Mouse (Mus musculus) adrenal gland, adult 8-10 months (tissue): ENCODE measurements around the gene Ttc24. TPM values are rescaled to one million over a fixed set of nuclear protein-coding genes. Genes with fewer than 3 reads are reported as not detected.

Source experiments
- DNase-seq: peaks from one replicate; pipeline ENCODE4 v3.0.0; 2022
- total RNA-seq, 4 experiments: library from RNA; stranded (reverse); gene quantifications; 2 replicates each; pipeline ENCODE4 v1.2.4; 2022

The Ttc24 gene
- total RNA-seq, 4 experiments from 2014 or later = not detected

DNA sequence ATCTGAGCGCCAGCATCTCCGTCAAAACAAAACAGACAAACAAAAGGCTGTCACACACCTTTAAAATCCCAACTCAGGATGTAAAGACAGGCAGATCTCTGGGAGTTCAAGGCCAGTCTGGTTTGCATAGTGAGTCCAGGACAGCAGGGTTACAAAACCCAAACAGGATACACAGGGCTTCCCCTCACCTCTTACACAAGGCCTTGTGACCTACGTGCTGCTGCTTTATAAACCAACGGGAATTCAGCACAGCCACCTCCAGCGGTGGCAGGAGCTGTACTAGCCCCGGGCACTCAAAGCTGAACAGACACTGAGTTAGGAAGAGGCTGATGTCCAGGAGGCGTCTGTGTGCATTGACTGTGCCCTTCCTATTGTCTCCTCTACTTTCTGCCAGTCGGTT, 663 bp downstream of the Ttc24 start:
- no peak for DNase-seq

- no peak for DNase-seq
These were observed 3.3 kb downstream of the Ttc24 start for GRCm38 (mm10) chr3:88074766-88075165.

GRCm38 (mm10) chr3:88074351-88074750, 3.8 kb downstream of the Ttc24 start:
- no peak for DNase-seq

DNA sequence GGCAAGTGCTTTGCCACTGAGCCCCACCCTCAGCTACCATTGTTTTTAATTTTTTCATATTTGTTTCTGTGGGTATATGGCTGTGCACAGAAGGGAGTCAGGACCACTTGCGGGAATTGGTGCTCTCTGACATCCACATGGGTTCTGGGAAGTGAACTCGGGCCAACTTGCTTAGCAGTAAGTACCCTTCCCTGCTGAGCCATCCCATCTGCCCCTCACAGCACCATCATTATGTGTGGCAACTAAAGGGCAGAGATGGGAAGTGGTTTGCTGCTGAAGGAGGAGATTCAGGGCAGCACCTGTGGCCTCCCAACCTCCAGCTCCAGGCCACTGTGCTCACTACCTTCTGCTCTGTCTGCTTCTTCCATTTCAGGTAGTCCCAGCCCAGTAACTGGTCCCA, 4.5 kb downstream of the Ttc24 start:
- DNase-seq = no peak

GRCm38 (mm10) chr3:88071783-88072182, 6.3 kb downstream of the Ttc24 start:
- DNase-seq = peak; percentile 74

DNA sequence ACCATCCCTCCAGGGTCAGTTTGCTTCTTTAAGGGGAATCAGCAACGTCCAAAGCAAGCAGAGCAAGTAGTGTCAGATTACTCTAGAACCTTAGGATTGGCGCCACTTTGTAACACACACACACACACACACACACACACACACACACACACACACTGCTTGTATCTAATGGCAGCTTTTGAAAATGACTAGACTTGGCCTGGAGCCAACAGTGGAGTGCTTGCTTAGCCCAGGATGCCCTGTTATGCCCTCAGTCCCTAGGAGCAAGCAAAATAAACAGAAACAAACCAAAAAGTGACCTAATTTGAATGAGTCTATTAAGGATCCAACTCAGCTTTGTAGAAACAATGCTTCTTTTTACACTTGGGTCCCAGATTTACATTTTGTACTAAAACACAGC, 9.7 kb downstream of the Ttc24 start:
- no peak for DNase-seq

DNA sequence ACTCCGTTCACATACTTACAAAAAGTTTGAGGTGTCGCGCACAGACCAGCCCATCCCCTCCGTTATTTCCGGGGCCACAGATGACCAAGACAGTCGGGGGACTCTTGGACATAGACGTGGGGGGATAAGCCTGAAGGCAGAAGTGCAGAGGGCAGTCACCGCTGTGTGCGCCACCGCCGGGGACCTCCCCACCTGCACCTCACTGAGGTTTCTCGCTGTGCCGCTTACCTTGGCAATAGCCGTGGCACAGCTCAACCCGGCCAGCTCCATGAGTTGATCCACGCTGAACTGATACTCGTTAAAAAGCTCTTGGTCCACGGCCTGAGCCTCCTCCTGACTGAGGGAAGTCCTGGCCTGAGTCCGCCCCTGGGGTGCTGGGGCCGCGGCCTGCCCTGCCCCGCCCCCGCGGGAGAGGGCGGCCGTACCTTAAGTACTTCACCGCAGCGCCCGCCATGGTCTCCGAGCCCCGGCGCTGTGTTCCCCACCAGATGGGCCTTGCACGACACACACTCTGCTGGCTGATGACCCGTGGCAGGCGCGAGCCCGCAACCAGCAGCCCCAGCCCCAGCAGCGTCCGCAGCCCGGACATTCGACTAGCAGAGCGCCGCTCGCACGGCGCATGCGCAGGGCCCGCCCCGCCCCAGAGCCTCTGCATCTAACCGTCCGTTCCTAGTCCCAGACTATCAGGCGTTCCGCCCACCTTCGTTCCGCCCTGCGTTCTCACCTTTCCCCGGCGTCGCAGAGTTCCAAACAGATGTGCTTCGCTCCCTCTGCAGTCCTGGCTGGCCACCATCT, 20.0 kb downstream of the Ttc24 start, which contains the start of gene Naxe:
Gene Naxe, minus strand, starts transcription at position 594 of the 795 bp plus-strand sequence.
- peak; percentile 80 for DNase-seq

DNA sequence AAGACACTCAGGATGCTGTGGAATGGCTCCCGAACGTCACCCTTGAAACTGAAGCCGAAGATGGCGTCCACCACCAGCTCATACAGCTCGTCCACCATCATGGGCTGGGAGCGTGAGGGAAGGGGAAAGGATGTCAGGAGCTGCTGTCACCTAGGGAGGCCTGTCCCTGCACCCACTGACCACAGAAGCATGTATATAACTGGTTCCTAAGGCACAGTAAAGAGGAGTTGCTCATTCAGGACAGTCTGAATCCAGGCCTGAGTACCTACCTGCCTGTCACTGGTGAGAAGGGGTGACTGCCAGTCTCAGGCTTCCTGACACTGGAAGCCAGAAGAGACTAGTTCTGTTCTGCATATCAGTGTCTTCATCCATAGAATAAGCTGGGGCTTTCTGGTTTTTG, 21.1 kb downstream of the Ttc24 start:
- no peak for DNase-seq

DNA sequence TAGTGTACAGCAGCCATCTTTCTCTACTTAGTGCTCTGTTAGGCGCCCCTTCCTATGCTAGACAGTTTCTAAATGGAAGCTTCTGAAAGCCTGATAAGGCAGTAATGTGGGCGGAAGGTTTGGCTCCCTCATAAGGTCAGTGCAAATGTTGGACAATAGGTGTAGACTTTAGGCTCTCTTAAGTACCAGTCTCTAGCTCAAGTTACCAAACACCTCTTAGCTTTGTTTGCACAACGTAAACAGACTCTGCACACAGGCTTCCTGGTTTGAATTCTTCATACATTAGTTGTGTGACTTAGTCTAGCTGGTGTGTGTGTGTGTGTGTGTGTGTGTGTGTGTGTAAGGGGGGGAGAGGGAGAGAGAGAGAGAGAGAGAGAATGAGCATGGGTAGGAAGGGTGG, 28.6 kb downstream of the Ttc24 start:
- DNase-seq = no peak

DNA sequence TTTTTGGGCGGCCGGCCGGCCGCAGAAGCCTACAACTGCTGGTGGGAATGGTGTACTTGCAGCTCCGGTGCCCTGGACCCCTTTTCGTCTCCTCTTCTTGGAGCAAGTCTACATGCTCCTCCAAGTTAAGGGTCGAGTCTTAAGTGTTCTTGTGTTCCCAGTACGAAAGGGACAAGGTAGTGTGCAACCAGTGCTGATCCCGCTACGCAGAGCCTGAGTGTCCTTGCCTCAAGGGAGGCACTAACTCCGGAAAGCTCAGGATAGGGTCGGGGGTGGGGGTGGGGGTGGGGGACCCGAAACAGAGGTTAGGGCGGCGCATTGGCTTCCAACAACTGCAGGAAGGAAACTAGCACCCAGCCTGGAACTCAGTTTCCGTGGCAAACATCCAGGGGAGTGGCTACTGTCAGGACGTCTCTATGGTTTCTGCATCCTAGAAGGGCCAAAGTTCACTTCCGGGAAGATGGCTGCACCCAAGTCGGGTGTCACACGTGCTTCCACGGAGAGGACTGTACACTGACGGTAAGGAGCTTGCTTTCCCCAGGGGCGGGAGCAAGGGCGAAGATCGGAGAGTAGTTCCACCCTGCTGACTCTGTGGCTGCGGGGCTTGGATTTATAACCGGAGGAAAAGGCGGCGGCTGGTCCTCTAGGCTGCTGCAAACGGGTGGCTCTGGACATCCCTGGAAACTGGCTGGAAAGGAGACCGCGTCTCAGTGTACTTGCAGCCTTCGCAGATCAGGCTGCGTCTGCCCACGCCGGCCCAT, 35.3 kb downstream of the Ttc24 start, which contains the start of gene Gpatch4:
Gene Gpatch4, plus strand, starts transcription at position 448 of the 761 bp plus-strand sequence.
- peak; percentile 83 for DNase-seq

DNA sequence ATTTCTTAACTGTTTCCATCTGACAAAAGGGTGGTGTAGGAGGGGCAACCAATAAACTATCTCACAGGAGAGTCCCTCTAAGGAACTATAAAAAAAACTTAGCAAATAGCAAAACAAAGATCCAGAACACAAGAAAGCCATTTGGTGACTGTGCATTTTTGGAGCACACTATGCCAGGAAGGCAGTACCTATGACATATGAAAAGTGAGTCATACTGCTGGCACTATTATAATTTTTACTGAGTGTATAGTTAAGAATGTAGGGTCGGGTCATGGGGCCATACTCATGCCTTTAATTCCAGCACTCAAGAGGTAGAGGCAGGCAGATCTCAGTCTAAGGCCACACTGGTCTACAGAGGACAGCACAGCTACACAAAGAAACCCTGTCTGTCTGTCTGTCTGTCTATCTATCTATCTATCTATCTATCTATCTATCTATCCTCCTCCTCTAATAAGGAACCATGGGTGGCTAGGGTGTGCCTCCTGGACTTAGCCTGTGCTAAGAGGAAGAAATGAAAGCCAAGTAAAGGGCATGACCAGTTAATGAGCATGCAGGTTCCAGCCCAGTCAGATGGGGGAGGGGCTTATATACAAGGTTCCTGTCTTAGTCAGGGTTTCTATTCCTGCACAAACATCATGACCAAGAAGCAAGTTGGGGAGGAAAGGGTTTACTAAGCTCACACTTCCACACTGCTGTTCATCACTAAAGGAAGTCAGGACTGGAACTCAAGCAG, 42.4 kb downstream of the Ttc24 start:
- no peak for DNase-seq

GRCm38 (mm10) chr3:88033506-88033905, 44.6 kb downstream of the Ttc24 start:
- no peak for DNase-seq

- peak; percentile 24 for DNase-seq
These were observed 47.3 kb downstream of the Ttc24 start for GRCm38 (mm10) chr3:88030608-88031395.

DNA sequence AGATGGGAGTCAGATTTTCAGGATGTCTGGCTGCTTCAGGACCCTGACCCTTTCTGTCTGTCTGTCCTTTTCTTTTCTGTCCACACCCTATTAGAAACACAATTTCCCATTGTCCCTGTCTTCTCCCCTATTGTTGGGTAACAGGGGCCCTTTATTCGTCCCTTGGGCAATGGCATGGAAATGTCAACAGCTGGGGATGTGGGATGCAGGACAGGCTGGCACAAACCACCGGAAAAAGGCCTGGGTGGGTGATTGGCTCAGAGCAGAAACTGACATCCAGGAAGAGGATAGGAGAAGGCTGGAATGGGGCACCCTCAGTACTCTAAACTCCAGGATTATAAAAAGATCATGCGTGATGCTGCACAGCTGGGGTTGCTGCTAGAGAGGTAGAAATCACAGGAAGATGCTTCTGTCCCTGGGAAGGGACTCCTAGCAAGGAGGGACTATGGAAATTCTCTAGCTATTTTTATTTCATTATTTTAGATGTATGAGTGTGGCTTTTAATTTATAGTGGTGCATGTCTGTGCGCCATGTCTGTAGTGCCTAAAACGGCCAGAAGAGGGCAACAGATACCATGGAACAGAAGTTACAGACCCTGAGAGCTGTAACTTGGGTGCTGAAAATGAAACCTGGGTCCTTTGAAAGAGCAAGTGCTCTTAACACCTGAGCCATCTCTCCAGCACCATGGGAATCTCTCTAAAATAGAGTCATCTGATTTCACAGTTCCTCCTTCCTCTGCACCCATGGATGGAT, 50.5 kb downstream of the Ttc24 start, which contains the start of gene Hapln2:
Gene Hapln2, minus strand, starts transcription at position 150 of the 753 bp plus-strand sequence.
- no peak for DNase-seq

- DNase-seq = no peak
These were observed 51.3 kb downstream of the Ttc24 start for GRCm38 (mm10) chr3:88026823-88027222.

DNA sequence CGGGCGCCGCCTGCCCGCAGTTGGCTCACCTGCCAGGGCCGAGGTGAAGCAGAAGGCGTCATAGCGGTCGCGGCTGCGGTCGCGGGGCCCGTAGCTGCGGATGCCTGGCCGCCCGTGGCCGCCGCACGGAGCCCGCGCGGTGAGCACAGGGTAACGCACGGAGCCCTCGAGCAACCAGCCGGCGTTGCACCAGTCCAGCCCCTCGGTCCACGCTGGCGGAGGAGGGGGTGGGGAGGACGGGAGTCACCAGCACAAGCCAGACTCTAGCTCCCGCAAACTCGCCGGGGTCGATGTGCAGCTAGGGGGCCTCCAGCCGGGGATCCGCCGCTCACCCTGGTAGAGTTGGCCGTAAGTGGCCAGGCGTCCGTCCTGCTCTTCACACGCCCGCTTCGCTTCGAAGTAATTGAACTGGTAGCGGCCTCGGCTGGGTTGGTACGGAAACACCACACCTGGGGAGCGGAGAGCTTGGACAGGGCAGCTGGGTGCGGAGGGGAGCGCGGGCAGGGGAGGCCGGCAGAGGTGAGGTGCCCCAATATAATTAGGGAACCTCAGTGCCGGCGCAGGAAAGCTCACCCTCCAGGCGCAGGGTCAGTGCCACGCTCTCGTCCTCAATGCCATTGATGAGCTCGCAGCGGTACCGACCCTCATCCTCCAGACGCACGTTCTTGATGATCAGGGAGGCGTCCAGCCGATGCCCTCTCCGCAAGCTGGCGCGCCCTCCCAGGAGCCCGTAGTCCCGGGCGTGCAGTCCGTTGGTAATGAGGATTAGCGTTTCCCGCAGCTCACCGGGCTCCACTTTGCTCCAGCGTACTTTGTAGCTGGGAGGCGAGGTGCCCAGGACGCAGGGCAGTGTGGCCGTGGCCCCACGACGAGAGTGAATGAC, 54.7 kb downstream of the Ttc24 start:
- no peak for DNase-seq

GRCm38 (mm10) chr3:88022322-88023191, 55.5 kb downstream of the Ttc24 start:
- DNase-seq = peak; percentile 92
